Mouse (Mus musculus): ENCODE data around the gene Synrg. TPM values are rescaled to one million over a fixed set of nuclear protein-coding genes. Genes with fewer than 3 reads are reported as not detected.

Synrg gene
- polyA plus RNA-seq, 1 experiment from 2014 or later, result 6.9 TPM

- Histone ChIP-seq H3K36me3 (ENCODE audit: insufficient read depth, low read length) (peaks cover 40% of the 10 kb centered on the region), H3K4me3 (replicated peaks; ENCODE audit: low read depth, low read length) (no peak overlapping the region), H3K27me3 (ENCODE audit: insufficient read depth, low read length) (no peaks in the 10 kb centered on the region), H3K4me2 (ENCODE audit: low read length) (no peak overlapping the region), H3K4me1 (replicated peaks; ENCODE audit: insufficient read depth, low read length) (no peaks in the 10 kb centered on the region), H3K9me3 (replicated peaks; ENCODE audit: low read length) (no peaks in the 10 kb centered on the region), H3K9ac (ENCODE audit: low read depth, low read length) (no peak overlapping the region), H3K27ac (no peak overlapping the region)
- DNase-seq (ENCODE audit: low spot score), result no peak
- ATAC-seq (replicated peaks; ENCODE audit: low FRiP score, low read depth), result no peak
- TF ChIP-seq CTCF (IDR thresholded peaks at IDR 0.05; ENCODE audit: low read depth), result no peak
- WGBS, result 95% methylated on average over 3 of the region's 3 CpGs
Observed at GRCm38 (mm10) chr11:83998993-83999392, 34.8 kb downstream of the Synrg start.

- H3K27me3 ChIP-seq (ENCODE audit: insufficient read depth, low read length), result no peaks in the 10 kb centered on the region
- no peak for TF ChIP-seq CTCF (IDR thresholded peaks at IDR 0.05; ENCODE audit: low read depth)
- 81% methylated on average over 4 of the region's 4 CpGs for WGBS
- no peak overlapping the region for H3K27ac ChIP-seq
- no peak overlapping the region for H3K4me2 ChIP-seq (ENCODE audit: low read length)
- no peaks in the 10 kb centered on the region for H3K4me1 ChIP-seq (replicated peaks; ENCODE audit: insufficient read depth, low read length)
- H3K4me3 ChIP-seq (replicated peaks; ENCODE audit: low read depth, low read length), result no peak overlapping the region
- peaks cover 36% of the 10 kb centered on the region for H3K36me3 ChIP-seq (ENCODE audit: insufficient read depth, low read length)
- H3K9ac ChIP-seq (ENCODE audit: low read depth, low read length), result no peak overlapping the region
- ATAC-seq (replicated peaks; ENCODE audit: low FRiP score, low read depth) (no peak), DNase-seq (ENCODE audit: low spot score) (no peak)
- H3K9me3 ChIP-seq (replicated peaks; ENCODE audit: low read length), result no peaks in the 10 kb centered on the region
Observed at GRCm38 (mm10) chr11:83999411-83999915, 35.2 kb downstream of the Synrg start.

GRCm38 (mm10) chr11:84001257-84001656, 37.0 kb downstream of the Synrg start:
- H3K4me1 ChIP-seq (replicated peaks; ENCODE audit: insufficient read depth, low read length), result no peaks in the 10 kb centered on the region
- H3K9ac ChIP-seq (ENCODE audit: low read depth, low read length), result no peak overlapping the region
- H3K4me2 ChIP-seq (ENCODE audit: low read length), result no peak overlapping the region
- no peaks in the 10 kb centered on the region for H3K27me3 ChIP-seq (ENCODE audit: insufficient read depth, low read length)
- H3K36me3 ChIP-seq (ENCODE audit: insufficient read depth, low read length), result peaks cover 29% of the 10 kb centered on the region
- no peak overlapping the region for H3K4me3 ChIP-seq (replicated peaks; ENCODE audit: low read depth, low read length)
- no peaks in the 10 kb centered on the region for H3K9me3 ChIP-seq (replicated peaks; ENCODE audit: low read length)
- ATAC-seq (replicated peaks; ENCODE audit: low FRiP score, low read depth) (no peak), DNase-seq (ENCODE audit: low spot score) (peak; percentile 21)
- 91% methylated on average over 3 of the region's 3 CpGs for WGBS
- TF ChIP-seq CTCF (IDR thresholded peaks at IDR 0.05; ENCODE audit: low read depth), result peak; percentile 41
- H3K27ac ChIP-seq, result no peak overlapping the region

GRCm38 (mm10) chr11:84003986-84004385, 39.8 kb downstream of the Synrg start:
- 87% methylated on average over 6 of the region's 6 CpGs for WGBS
- no peak for TF ChIP-seq CTCF (IDR thresholded peaks at IDR 0.05; ENCODE audit: low read depth)
- ATAC-seq (replicated peaks; ENCODE audit: low FRiP score, low read depth), result no peak

GRCm38 (mm10) chr11:84009001-84009400, 44.8 kb downstream of the Synrg start:
- no peak overlapping the region for H3K27ac ChIP-seq
- no peak overlapping the region for H3K9ac ChIP-seq (ENCODE audit: low read depth, low read length)
- H3K36me3 ChIP-seq (ENCODE audit: insufficient read depth, low read length), result peaks cover 29% of the 10 kb centered on the region
- DNase-seq (ENCODE audit: low spot score) (no peak), ATAC-seq (replicated peaks; ENCODE audit: low FRiP score, low read depth) (no peak)
- H3K9me3 ChIP-seq (replicated peaks; ENCODE audit: low read length), result no peaks in the 10 kb centered on the region
- H3K27me3 ChIP-seq (ENCODE audit: insufficient read depth, low read length), result no peaks in the 10 kb centered on the region
- WGBS, result 81% methylated on average over 9 of the region's 9 CpGs
- H3K4me3 ChIP-seq (replicated peaks; ENCODE audit: low read depth, low read length), result no peak overlapping the region
- H3K4me1 ChIP-seq (replicated peaks; ENCODE audit: insufficient read depth, low read length), result no peaks in the 10 kb centered on the region
- TF ChIP-seq CTCF (IDR thresholded peaks at IDR 0.05; ENCODE audit: low read depth), result peak; percentile 13; the same call in 1 of the 2 replicates
- H3K4me2 ChIP-seq (ENCODE audit: low read length), result no peak overlapping the region

More at GRCm38 (mm10) chr11:84003986-84004385, 39.8 kb downstream of the Synrg start:
- H3K9me3 ChIP-seq (replicated peaks; ENCODE audit: low read length), result no peaks in the 10 kb centered on the region
- no peaks in the 10 kb centered on the region for H3K4me1 ChIP-seq (replicated peaks; ENCODE audit: insufficient read depth, low read length)
- peaks cover 27% of the 10 kb centered on the region for H3K36me3 ChIP-seq (ENCODE audit: insufficient read depth, low read length)
- H3K4me2 ChIP-seq (ENCODE audit: low read length), result no peak overlapping the region
- no peak overlapping the region for H3K9ac ChIP-seq (ENCODE audit: low read depth, low read length)
- no peak overlapping the region for H3K27ac ChIP-seq
- no peak for DNase-seq (ENCODE audit: low spot score)
- H3K27me3 ChIP-seq (ENCODE audit: insufficient read depth, low read length), result no peaks in the 10 kb centered on the region
- no peak overlapping the region for H3K4me3 ChIP-seq (replicated peaks; ENCODE audit: low read depth, low read length)

GRCm38 (mm10) chr11:84010411-84010810, 46.2 kb downstream of the Synrg start:
- Histone ChIP-seq H3K27ac (no peak overlapping the region), H3K4me2 (ENCODE audit: low read length) (no peak overlapping the region), H3K9me3 (replicated peaks; ENCODE audit: low read length) (no peaks in the 10 kb centered on the region), H3K9ac (ENCODE audit: low read depth, low read length) (no peak overlapping the region), H3K4me3 (replicated peaks; ENCODE audit: low read depth, low read length) (no peak overlapping the region), H3K27me3 (ENCODE audit: insufficient read depth, low read length) (no peaks in the 10 kb centered on the region), H3K36me3 (ENCODE audit: insufficient read depth, low read length) (peaks cover 29% of the 10 kb centered on the region), H3K4me1 (replicated peaks; ENCODE audit: insufficient read depth, low read length) (no peaks in the 10 kb centered on the region)
- ATAC-seq (replicated peaks; ENCODE audit: low FRiP score, low read depth) (no peak), DNase-seq (ENCODE audit: low spot score) (no peak)
- WGBS, result 89% methylated on average over 9 of the region's 9 CpGs
- no peak for TF ChIP-seq CTCF (IDR thresholded peaks at IDR 0.05; ENCODE audit: low read depth)

GRCm38 (mm10) chr11:84011050-84011449, 46.8 kb downstream of the Synrg start:
- H3K4me2 ChIP-seq (ENCODE audit: low read length), result no peak overlapping the region
- ATAC-seq (replicated peaks; ENCODE audit: low FRiP score, low read depth) (no peak), DNase-seq (ENCODE audit: low spot score) (no peak)
- peaks cover 26% of the 10 kb centered on the region for H3K36me3 ChIP-seq (ENCODE audit: insufficient read depth, low read length)
- 34% methylated on average over 12 of the region's 12 CpGs for WGBS
- no peak overlapping the region for H3K9ac ChIP-seq (ENCODE audit: low read depth, low read length)
- H3K4me3 ChIP-seq (replicated peaks; ENCODE audit: low read depth, low read length), result no peak overlapping the region
- H3K27ac ChIP-seq, result no peak overlapping the region
- no peaks in the 10 kb centered on the region for H3K27me3 ChIP-seq (ENCODE audit: insufficient read depth, low read length)
- no peaks in the 10 kb centered on the region for H3K9me3 ChIP-seq (replicated peaks; ENCODE audit: low read length)
- no peak for TF ChIP-seq CTCF (IDR thresholded peaks at IDR 0.05; ENCODE audit: low read depth)
- no peaks in the 10 kb centered on the region for H3K4me1 ChIP-seq (replicated peaks; ENCODE audit: insufficient read depth, low read length)

Data from kidney, postnatal 0 days (tissue).